Mouse (Mus musculus) E14TG2a.4 (cell line): Measurements from ENCODE around the gene Furin.

Experiments
- CTCF ChIP-seq: conservative IDR thresholded peaks from 2 replicates; pipeline ENCODE4 v1.5.1; 2014; ENCODE audit warnings: low read length
- NANOG ChIP-seq: IDR thresholded peaks from 2 replicates; pipeline ENCODE4 v1.6.1; 2014; ENCODE audit warnings: borderline replicate concordance, low read length, mixed read lengths

- TF ChIP-seq CTCF, result no peak
- TF ChIP-seq NANOG, result no peak
These were observed 22.5 kb upstream of the Furin start for GRCm38 (mm10) chr7:80427730-80428129.
